Mouse (Mus musculus): ENCODE measurements around the gene Nif3l1. TPM values are rescaled to one million over a fixed set of nuclear protein-coding genes. Genes with fewer than 3 reads are reported as not detected.

Gene Nif3l1
- polyA plus RNA-seq, 1 experiment, result 4.8 TPM

- TF ChIP-seq FLI1 (IDR thresholded peaks at IDR 0.05; ENCODE audit: low read length) (no peak), GATA1 (IDR thresholded peaks at IDR 0.05; ENCODE audit: borderline replicate concordance, low read length) (no peak)
- Histone ChIP-seq H3K4me1 (peaks cover 73% of the 10 kb centered on the region), H3K27me3 (replicated peaks) (no peaks in the 10 kb centered on the region), H3K36me3 (replicated peaks; ENCODE audit: low read length) (peaks cover 61% of the 10 kb centered on the region), H3K4me3 (replicated peaks) (peak overlapping the region; percentile 97), H3K9me3 (no peaks in the 10 kb centered on the region)
Observed at GRCm38 (mm10) chr1:58447766-58448165, 2.8 kb downstream of the Nif3l1 start.

GRCm38 (mm10) chr1:58448396-58448795 is 3.4 kb downstream of the Nif3l1 start:
- Histone ChIP-seq H3K36me3 (replicated peaks; ENCODE audit: low read length) (peaks cover 64% of the 10 kb centered on the region), H3K4me1 (peaks cover 70% of the 10 kb centered on the region), H3K4me3 (replicated peaks) (peak overlapping the region; percentile 80), H3K9me3 (peaks cover under 1% of the 10 kb centered on the region; the same call in 1 of the 2 replicates), H3K27me3 (replicated peaks) (no peaks in the 10 kb centered on the region)
- TF ChIP-seq FLI1 (IDR thresholded peaks at IDR 0.05; ENCODE audit: low read length) (no peak), GATA1 (IDR thresholded peaks at IDR 0.05; ENCODE audit: borderline replicate concordance, low read length) (no peak)

- Histone ChIP-seq H3K9me3 (peaks cover 4% of the 10 kb centered on the region; the same call in 1 of the 2 replicates), H3K27me3 (replicated peaks) (no peaks in the 10 kb centered on the region), H3K4me3 (replicated peaks) (peak overlapping the region; percentile 24), H3K36me3 (replicated peaks; ENCODE audit: low read length) (peaks cover 90% of the 10 kb centered on the region), H3K4me1 (peaks cover 68% of the 10 kb centered on the region)
- TF ChIP-seq FLI1 (IDR thresholded peaks at IDR 0.05; ENCODE audit: low read length) (no peak), GATA1 (IDR thresholded peaks at IDR 0.05; ENCODE audit: borderline replicate concordance, low read length) (no peak)
Observed at GRCm38 (mm10) chr1:58454316-58454715, 9.4 kb downstream of the Nif3l1 start.

DNA sequence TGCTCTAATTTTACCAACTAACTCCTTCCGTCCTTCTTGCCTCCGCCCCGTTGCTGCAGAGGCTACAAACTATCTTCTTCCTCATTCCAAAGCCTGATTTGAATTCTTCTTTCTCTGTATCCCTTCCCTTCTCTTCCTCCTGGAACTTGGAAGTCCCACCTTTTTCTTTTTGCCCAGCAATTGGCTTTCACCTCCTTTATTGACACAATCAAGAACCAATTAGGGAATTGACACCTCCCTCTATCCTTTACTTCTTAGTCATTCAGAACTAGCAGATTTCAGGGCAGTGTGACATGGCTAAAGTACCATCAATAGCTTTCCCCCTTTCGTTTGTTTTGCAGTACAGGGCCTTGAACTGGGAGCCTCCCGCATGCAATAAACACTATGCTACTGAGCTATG is 13.2 kb downstream of the Nif3l1 start:
- Histone ChIP-seq H3K36me3 (replicated peaks; ENCODE audit: low read length) (peaks cover 93% of the 10 kb centered on the region), H3K9me3 (peaks cover 4% of the 10 kb centered on the region; the same call in 1 of the 2 replicates), H3K4me3 (replicated peaks) (no peak overlapping the region), H3K27me3 (replicated peaks) (no peaks in the 10 kb centered on the region), H3K4me1 (peaks cover 53% of the 10 kb centered on the region)
- TF ChIP-seq GATA1 (IDR thresholded peaks at IDR 0.05; ENCODE audit: borderline replicate concordance, low read length), result no peak
- no peak for TF ChIP-seq FLI1 (IDR thresholded peaks at IDR 0.05; ENCODE audit: low read length)

DNA sequence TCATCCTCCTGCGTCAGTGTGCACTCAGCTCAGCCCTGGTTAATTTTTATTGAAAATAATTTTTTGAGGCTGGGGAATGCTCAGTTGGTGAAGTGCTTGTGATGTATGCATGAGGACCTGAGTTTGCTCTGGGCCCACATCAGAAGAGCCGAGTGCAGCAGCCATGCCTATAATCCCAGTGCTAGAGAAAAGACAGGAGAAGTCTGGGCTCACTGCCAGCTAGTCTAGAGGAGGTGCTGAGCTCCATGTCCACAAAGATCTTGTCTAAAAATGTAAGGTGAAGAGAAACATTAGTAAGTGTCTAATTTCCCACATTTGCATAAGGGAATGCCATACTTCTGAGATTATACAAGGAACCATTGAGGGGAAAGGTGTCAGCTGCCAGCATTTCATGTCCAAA is 13.9 kb downstream of the Nif3l1 start:
- Histone ChIP-seq H3K27me3 (replicated peaks) (no peaks in the 10 kb centered on the region), H3K4me1 (peaks cover 53% of the 10 kb centered on the region), H3K4me3 (replicated peaks) (no peak overlapping the region), H3K36me3 (replicated peaks; ENCODE audit: low read length) (peaks cover 93% of the 10 kb centered on the region), H3K9me3 (no peaks in the 10 kb centered on the region)
- no peak for TF ChIP-seq GATA1 (IDR thresholded peaks at IDR 0.05; ENCODE audit: borderline replicate concordance, low read length)
- no peak for TF ChIP-seq FLI1 (IDR thresholded peaks at IDR 0.05; ENCODE audit: low read length)

GRCm38 (mm10) chr1:58460566-58460965 is 15.6 kb downstream of the Nif3l1 start:
- Histone ChIP-seq H3K4me3 (replicated peaks) (no peak overlapping the region), H3K4me1 (peaks cover 38% of the 10 kb centered on the region), H3K36me3 (replicated peaks; ENCODE audit: low read length) (peaks cover 93% of the 10 kb centered on the region), H3K27me3 (replicated peaks) (no peaks in the 10 kb centered on the region), H3K9me3 (no peaks in the 10 kb centered on the region)
- TF ChIP-seq GATA1 (IDR thresholded peaks at IDR 0.05; ENCODE audit: borderline replicate concordance, low read length), result no peak

DNA sequence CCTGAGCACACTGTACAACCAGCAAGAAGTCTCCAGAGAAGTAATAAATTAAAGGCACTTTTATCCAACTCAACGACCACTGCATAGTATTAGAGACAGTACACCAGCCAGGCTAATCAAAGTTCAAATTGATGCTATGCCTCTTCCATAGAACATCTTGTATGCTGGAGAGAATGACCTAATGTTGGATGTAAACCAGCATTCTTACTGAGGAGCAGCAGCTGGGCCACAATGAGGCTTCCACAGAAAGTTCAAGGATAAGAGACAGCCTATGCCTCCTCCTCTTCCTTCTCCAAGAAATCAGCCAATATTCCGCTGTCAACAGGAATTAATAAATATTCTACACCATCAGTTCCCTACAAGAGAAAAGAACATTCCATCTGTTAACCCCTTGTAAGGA is 19.0 kb downstream of the Nif3l1 start:
- Histone ChIP-seq H3K4me1 (peaks cover 8% of the 10 kb centered on the region), H3K27me3 (replicated peaks) (no peaks in the 10 kb centered on the region), H3K36me3 (replicated peaks; ENCODE audit: low read length) (peaks cover 82% of the 10 kb centered on the region), H3K4me3 (replicated peaks) (no peak overlapping the region), H3K9me3 (no peaks in the 10 kb centered on the region)
- TF ChIP-seq GATA1 (IDR thresholded peaks at IDR 0.05; ENCODE audit: borderline replicate concordance, low read length), result no peak
- TF ChIP-seq FLI1 (IDR thresholded peaks at IDR 0.05; ENCODE audit: low read length), result no peak

DNA sequence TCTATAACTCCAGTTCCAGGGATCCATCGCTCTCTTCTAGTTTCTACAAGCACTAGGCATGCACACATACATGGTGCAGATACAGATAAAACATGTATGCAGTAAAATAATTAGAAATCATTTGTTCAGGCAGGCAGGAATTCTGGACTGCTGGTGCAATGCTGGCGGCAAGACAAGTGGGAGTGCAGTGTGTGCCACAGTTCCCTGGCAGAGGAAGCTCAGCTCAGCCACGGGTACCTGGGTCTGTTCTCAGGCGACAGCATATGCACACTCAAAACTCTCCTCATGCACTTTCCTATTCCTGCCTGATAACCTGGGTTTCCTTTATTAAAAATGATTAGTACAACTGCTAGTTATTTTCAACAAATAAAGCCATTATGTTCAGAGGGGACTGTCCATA is 20.1 kb downstream of the Nif3l1 start:
- no peak overlapping the region for H3K4me3 ChIP-seq (replicated peaks)
- TF ChIP-seq FLI1 (IDR thresholded peaks at IDR 0.05; ENCODE audit: low read length) (no peak), GATA1 (IDR thresholded peaks at IDR 0.05; ENCODE audit: borderline replicate concordance, low read length) (no peak)
- peaks cover 8% of the 10 kb centered on the region for H3K4me1 ChIP-seq
- no peaks in the 10 kb centered on the region for H3K9me3 ChIP-seq
- H3K27me3 ChIP-seq (replicated peaks), result no peaks in the 10 kb centered on the region
- peaks cover 85% of the 10 kb centered on the region for H3K36me3 ChIP-seq (replicated peaks; ENCODE audit: low read length)

DNA sequence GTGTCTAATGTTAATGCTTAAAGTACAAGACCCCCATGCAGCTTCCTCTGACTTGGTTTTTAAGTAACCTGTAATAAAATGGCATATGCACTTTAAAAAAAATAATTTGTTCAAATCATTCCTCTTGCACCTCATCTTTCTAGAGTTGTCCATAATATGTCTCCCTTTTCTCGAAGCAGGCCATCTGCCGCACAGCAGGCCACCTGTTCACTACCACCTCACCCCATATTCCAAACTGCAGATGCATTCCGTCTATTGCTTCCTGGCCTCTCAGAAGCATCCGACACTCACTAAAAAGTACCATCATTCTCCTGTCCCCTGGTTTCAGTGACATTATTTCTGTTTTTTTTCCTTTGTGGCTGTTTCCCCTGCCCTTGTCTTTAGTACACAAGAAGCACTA is 20.6 kb downstream of the Nif3l1 start:
- H3K27me3 ChIP-seq (replicated peaks), result no peaks in the 10 kb centered on the region
- no peak for TF ChIP-seq FLI1 (IDR thresholded peaks at IDR 0.05; ENCODE audit: low read length)
- TF ChIP-seq GATA1 (IDR thresholded peaks at IDR 0.05; ENCODE audit: borderline replicate concordance, low read length), result no peak
- peaks cover 83% of the 10 kb centered on the region for H3K36me3 ChIP-seq (replicated peaks; ENCODE audit: low read length)
- H3K4me3 ChIP-seq (replicated peaks), result no peak overlapping the region
- peaks cover 6% of the 10 kb centered on the region for H3K4me1 ChIP-seq
- H3K9me3 ChIP-seq, result no peaks in the 10 kb centered on the region

DNA sequence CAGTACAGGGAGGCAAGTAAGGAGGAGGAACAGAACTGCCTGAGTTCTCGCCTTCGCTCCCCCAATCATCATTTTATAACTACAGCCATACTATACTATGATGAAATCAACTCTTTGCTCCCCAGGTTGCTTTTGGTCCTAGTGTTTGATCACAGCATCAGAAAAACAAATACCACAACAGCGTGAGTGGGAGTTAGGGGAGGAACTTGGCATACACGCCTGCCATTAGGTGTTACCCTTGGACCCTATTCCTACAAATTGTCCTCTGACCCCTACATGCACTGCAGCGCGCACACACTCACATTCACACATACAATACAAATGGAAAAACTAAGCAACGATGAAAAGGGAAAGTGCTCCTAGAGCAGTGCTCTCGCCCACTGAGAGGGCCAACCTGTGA is 30.7 kb downstream of the Nif3l1 start:
- no peak for TF ChIP-seq FLI1 (IDR thresholded peaks at IDR 0.05; ENCODE audit: low read length)
- TF ChIP-seq GATA1 (IDR thresholded peaks at IDR 0.05; ENCODE audit: borderline replicate concordance, low read length), result no peak
- Histone ChIP-seq H3K36me3 (replicated peaks; ENCODE audit: low read length) (peaks cover 84% of the 10 kb centered on the region), H3K4me1 (no peaks in the 10 kb centered on the region), H3K9me3 (no peaks in the 10 kb centered on the region), H3K4me3 (replicated peaks) (no peak overlapping the region), H3K27me3 (replicated peaks) (no peaks in the 10 kb centered on the region)

GRCm38 (mm10) chr1:58482647-58483046 is 37.7 kb downstream of the Nif3l1 start:
- peaks cover 87% of the 10 kb centered on the region for H3K36me3 ChIP-seq (replicated peaks; ENCODE audit: low read length)
- peaks cover 2% of the 10 kb centered on the region; the same call in 1 of the 2 replicates for H3K4me1 ChIP-seq
- TF ChIP-seq FLI1 (IDR thresholded peaks at IDR 0.05; ENCODE audit: low read length) (no peak), GATA1 (IDR thresholded peaks at IDR 0.05; ENCODE audit: borderline replicate concordance, low read length) (no peak)
- no peak overlapping the region for H3K4me3 ChIP-seq (replicated peaks)
- H3K27me3 ChIP-seq (replicated peaks), result no peaks in the 10 kb centered on the region
- no peaks in the 10 kb centered on the region for H3K9me3 ChIP-seq
